Mouse (Mus musculus): Measurements from ENCODE around the gene Fpr1. TPM values are rescaled to one million over a fixed set of nuclear protein-coding genes. Genes with fewer than 3 reads are reported as not detected.
"Not testable (repeated sequence)": the region's sequence is repeated elsewhere in the genome, so short reads cannot be mapped to it uniquely, and the experiment has no call there.

Gene Fpr1
- 0.15 and 0.30 TPM in 2 replicates for polyA plus RNA-seq (2015; fragmentation: Nextera tagmentation; extraction: Ambion mirVana)

- no peak within 1 kb of the TSS for H3K4me3 ChIP-seq (ENCODE audit: low read length)
- no peaks in the 10 kb centered on the region for H3K9me3 ChIP-seq (ENCODE audit: control insufficient read depth, low read length)
- no peak within 1 kb of the TSS for H3K9ac ChIP-seq (ENCODE audit: low read depth, low read length)
- H3K4me2 ChIP-seq (ENCODE audit: low read length), result no peak within 1 kb of the TSS
- 55% methylated on average over 1 of the region's 1 CpGs for WGBS
- no peaks in the 10 kb centered on the region for H3K27me3 ChIP-seq (replicated peaks; ENCODE audit: control insufficient read depth, insufficient read depth, low read length)
- H3K27ac ChIP-seq (ENCODE audit: low read depth, low read length), result no peak within 1 kb of the TSS
- ATAC-seq, result no peak
- no peaks in the 10 kb centered on the region for H3K4me1 ChIP-seq (ENCODE audit: control insufficient read depth, insufficient read depth, low read depth, low read length)
- no peaks in the 10 kb centered on the region for H3K36me3 ChIP-seq (ENCODE audit: control insufficient read depth, insufficient read depth, low read length)
These were observed at the start of gene Fpr1 for GRCm38 (mm10) chr17:17883840-17884239. Gene Fpr1, minus strand, starts transcription at chr17:17883940.

- no peaks in the 10 kb centered on the region for H3K27me3 ChIP-seq (replicated peaks; ENCODE audit: control insufficient read depth, insufficient read depth, low read length)
- no peaks in the 10 kb centered on the region for H3K9me3 ChIP-seq (ENCODE audit: control insufficient read depth, low read length)
- no peak overlapping the region for H3K27ac ChIP-seq (ENCODE audit: low read depth, low read length)
- H3K36me3 ChIP-seq (ENCODE audit: control insufficient read depth, insufficient read depth, low read length), result no peaks in the 10 kb centered on the region
- H3K9ac ChIP-seq (ENCODE audit: low read depth, low read length), result no peak overlapping the region
- no peaks in the 10 kb centered on the region for H3K4me1 ChIP-seq (ENCODE audit: control insufficient read depth, insufficient read depth, low read depth, low read length)
- no peak overlapping the region for H3K4me2 ChIP-seq (ENCODE audit: low read length)
- H3K4me3 ChIP-seq (ENCODE audit: low read length), result no peak overlapping the region
- ATAC-seq, result no peak
These were observed 34.0 kb upstream of the Fpr1 start for GRCm38 (mm10) chr17:17917782-17918181.

GRCm38 (mm10) chr17:17917376-17917775 lies 33.6 kb upstream of the Fpr1 start:
- 88% methylated on average over 1 of the region's 1 CpGs for WGBS
- Histone ChIP-seq H3K27ac (ENCODE audit: low read depth, low read length) (no peak overlapping the region), H3K27me3 (replicated peaks; ENCODE audit: control insufficient read depth, insufficient read depth, low read length) (no peaks in the 10 kb centered on the region), H3K9me3 (ENCODE audit: control insufficient read depth, low read length) (no peaks in the 10 kb centered on the region), H3K36me3 (ENCODE audit: control insufficient read depth, insufficient read depth, low read length) (no peaks in the 10 kb centered on the region), H3K9ac (ENCODE audit: low read depth, low read length) (no peak overlapping the region), H3K4me2 (ENCODE audit: low read length) (no peak overlapping the region), H3K4me3 (ENCODE audit: low read length) (no peak overlapping the region), H3K4me1 (ENCODE audit: control insufficient read depth, insufficient read depth, low read depth, low read length) (no peaks in the 10 kb centered on the region)
- no peak for ATAC-seq

GRCm38 (mm10) chr17:17912618-17913017 lies 28.9 kb upstream of the Fpr1 start:
- 89% methylated on average over 8 of the region's 8 CpGs for WGBS
- not testable (repeated sequence) for H3K4me2 ChIP-seq (ENCODE audit: low read length); H3K9me3 ChIP-seq (ENCODE audit: control insufficient read depth, low read length); H3K9ac ChIP-seq (ENCODE audit: low read depth, low read length); H3K27ac ChIP-seq (ENCODE audit: low read depth, low read length); H3K4me1 ChIP-seq (ENCODE audit: control insufficient read depth, insufficient read depth, low read depth, low read length); H3K4me3 ChIP-seq (ENCODE audit: low read length); H3K36me3 ChIP-seq (ENCODE audit: control insufficient read depth, insufficient read depth, low read length); ATAC-seq; H3K27me3 ChIP-seq (replicated peaks; ENCODE audit: control insufficient read depth, insufficient read depth, low read length)

- peak; percentile 100 for ATAC-seq
- Histone ChIP-seq H3K4me3 (ENCODE audit: low read length) (peak overlapping the region; percentile 60), H3K36me3 (ENCODE audit: control insufficient read depth, insufficient read depth, low read length) (no peaks in the 10 kb centered on the region), H3K4me2 (ENCODE audit: low read length) (peak overlapping the region; percentile 72), H3K9ac (ENCODE audit: low read depth, low read length) (peak overlapping the region; percentile 75), H3K4me1 (ENCODE audit: control insufficient read depth, insufficient read depth, low read depth, low read length) (no peaks in the 10 kb centered on the region), H3K27me3 (replicated peaks; ENCODE audit: control insufficient read depth, insufficient read depth, low read length) (no peaks in the 10 kb centered on the region), H3K9me3 (ENCODE audit: control insufficient read depth, low read length) (0 out of 2 replicates have a peak, but pooled peaks cover 2% of the 10 kb centered on the region), H3K27ac (ENCODE audit: low read depth, low read length) (peak overlapping the region; percentile 76)
- WGBS, result 19% methylated on average over 51 of the region's 51 CpGs
These were observed 26.1 kb upstream of the Fpr1 start for GRCm38 (mm10) chr17:17909636-17910421.

- Histone ChIP-seq H3K36me3 (ENCODE audit: control insufficient read depth, insufficient read depth, low read length) (no peaks in the 10 kb centered on the region), H3K9me3 (ENCODE audit: control insufficient read depth, low read length) (no peaks in the 10 kb centered on the region), H3K9ac (ENCODE audit: low read depth, low read length) (no peak overlapping the region), H3K27ac (ENCODE audit: low read depth, low read length) (no peak overlapping the region), H3K4me1 (ENCODE audit: control insufficient read depth, insufficient read depth, low read depth, low read length) (no peaks in the 10 kb centered on the region), H3K4me2 (ENCODE audit: low read length) (no peak overlapping the region), H3K27me3 (replicated peaks; ENCODE audit: control insufficient read depth, insufficient read depth, low read length) (no peaks in the 10 kb centered on the region), H3K4me3 (ENCODE audit: low read length) (no peak overlapping the region)
- WGBS, result 87% methylated on average over 1 of the region's 1 CpGs
- no peak for ATAC-seq
These were observed 17.0 kb upstream of the Fpr1 start for GRCm38 (mm10) chr17:17900768-17901167.

- peak; percentile 84; the same call in 1 of the 2 replicates for ATAC-seq
- Histone ChIP-seq H3K4me2 (ENCODE audit: low read length) (no peak overlapping the region), H3K27me3 (replicated peaks; ENCODE audit: control insufficient read depth, insufficient read depth, low read length) (no peaks in the 10 kb centered on the region), H3K9ac (ENCODE audit: low read depth, low read length) (no peak overlapping the region), H3K9me3 (ENCODE audit: control insufficient read depth, low read length) (no peaks in the 10 kb centered on the region), H3K27ac (ENCODE audit: low read depth, low read length) (no peak overlapping the region), H3K4me3 (ENCODE audit: low read length) (no peak overlapping the region), H3K36me3 (ENCODE audit: control insufficient read depth, insufficient read depth, low read length) (no peaks in the 10 kb centered on the region), H3K4me1 (ENCODE audit: control insufficient read depth, insufficient read depth, low read depth, low read length) (no peaks in the 10 kb centered on the region)
- 81% methylated on average over 2 of the region's 2 CpGs for WGBS
These were observed 15.5 kb upstream of the Fpr1 start for GRCm38 (mm10) chr17:17899268-17899667.

GRCm38 (mm10) chr17:17896039-17896438 lies 12.3 kb upstream of the Fpr1 start:
- no peaks in the 10 kb centered on the region for H3K27me3 ChIP-seq (replicated peaks; ENCODE audit: control insufficient read depth, insufficient read depth, low read length)
- 5% methylated on average over 4 of the region's 4 CpGs for WGBS
- no peaks in the 10 kb centered on the region for H3K9me3 ChIP-seq (ENCODE audit: control insufficient read depth, low read length)
- no peak overlapping the region for H3K9ac ChIP-seq (ENCODE audit: low read depth, low read length)
- no peak overlapping the region for H3K4me3 ChIP-seq (ENCODE audit: low read length)
- H3K4me2 ChIP-seq (ENCODE audit: low read length), result no peak overlapping the region
- H3K27ac ChIP-seq (ENCODE audit: low read depth, low read length), result no peak overlapping the region
- no peak for ATAC-seq
- no peaks in the 10 kb centered on the region for H3K4me1 ChIP-seq (ENCODE audit: control insufficient read depth, insufficient read depth, low read depth, low read length)
- no peaks in the 10 kb centered on the region for H3K36me3 ChIP-seq (ENCODE audit: control insufficient read depth, insufficient read depth, low read length)

- Histone ChIP-seq H3K4me2 (ENCODE audit: low read length) (no peak overlapping the region), H3K4me1 (ENCODE audit: control insufficient read depth, insufficient read depth, low read depth, low read length) (no peaks in the 10 kb centered on the region)
- WGBS, result 88% methylated on average over 2 of the region's 2 CpGs
These were observed 6.1 kb upstream of the Fpr1 start for GRCm38 (mm10) chr17:17889732-17890425.

More at GRCm38 (mm10) chr17:17889732-17890425, 6.1 kb upstream of the Fpr1 start:
- H3K27me3 ChIP-seq (replicated peaks; ENCODE audit: control insufficient read depth, insufficient read depth, low read length), result no peaks in the 10 kb centered on the region
- no peak overlapping the region for H3K27ac ChIP-seq (ENCODE audit: low read depth, low read length)
- H3K9me3 ChIP-seq (ENCODE audit: control insufficient read depth, low read length), result no peaks in the 10 kb centered on the region
- H3K4me3 ChIP-seq (ENCODE audit: low read length), result no peak overlapping the region
- ATAC-seq, result no peak
- no peaks in the 10 kb centered on the region for H3K36me3 ChIP-seq (ENCODE audit: control insufficient read depth, insufficient read depth, low read length)
- no peak overlapping the region for H3K9ac ChIP-seq (ENCODE audit: low read depth, low read length)
